Mouse (Mus musculus) kidney, postnatal 0 days (tissue): ENCODE results near the gene Slc30a4. TPM values are rescaled to one million over a fixed set of nuclear protein-coding genes. Genes with fewer than 3 reads are reported as not detected.

Experiments
- ATAC-seq: fragments of 200-750 bp; cut with Nextera tagmentation; replicated peaks from 2 replicates; pipeline ENCODE4 v1.8.0; 2017; ENCODE audit warnings: low read depth, moderate number of reproducible peaks, moderate TSS enrichment, moderate library complexity; ENCODE audit not compliant: low FRiP score
- DNase-seq: peaks from one replicate; pipeline ENCODE4 v3.0.0-alpha.2; 2016; ENCODE audit warnings: low spot score
- H3K27ac ChIP-seq: fragments of 300-500 bp; sonication (generic); 2 replicates; pipeline ENCODE4 v1.5.1; 2014; ENCODE audit warnings: mild to moderate bottlenecking
- H3K27me3 ChIP-seq: fragments of 300-500 bp; sonication (generic); 2 replicates; pipeline ENCODE4 v1.6.1; 2014; ENCODE audit warnings: low read length, mixed read lengths; ENCODE audit not compliant: insufficient read depth
- H3K36me3 ChIP-seq: fragments of 300-500 bp; sonication (generic); 2 replicates; pipeline ENCODE4 v1.6.1; 2014; ENCODE audit warnings: low read length, mixed read lengths; ENCODE audit not compliant: insufficient read depth
- H3K4me1 ChIP-seq: fragments of 300-500 bp; sonication (generic); replicated peaks from 2 replicates; pipeline ENCODE4 v1.6.1; 2014; ENCODE audit warnings: antibody characterized with exemption, low read length, mixed read lengths; ENCODE audit not compliant: insufficient read depth
- H3K4me2 ChIP-seq: fragments of 300-500 bp; sonication (generic); 2 replicates; pipeline ENCODE4 v1.6.1; 2014; ENCODE audit warnings: mild to moderate bottlenecking, low read length, moderate library complexity, mixed read lengths
- H3K4me3 ChIP-seq: fragments of 300-500 bp; sonication (generic); replicated peaks from 2 replicates; pipeline ENCODE4 v1.5.1; 2014; ENCODE audit warnings: low read depth, low read length
- H3K9ac ChIP-seq: fragments of 300-500 bp; sonication (generic); 2 replicates; pipeline ENCODE4 v1.6.1; 2014; ENCODE audit warnings: low read depth, low read length
- H3K9me3 ChIP-seq: fragments of 300-500 bp; sonication (generic); replicated peaks from 2 replicates; pipeline ENCODE4 v1.6.1; 2016; ENCODE audit warnings: low read length, inconsistent platforms, mixed read lengths
- CTCF ChIP-seq: IDR thresholded peaks from 2 replicates; pipeline ENCODE4 v1.5.1; 2016; ENCODE audit warnings: antibody characterized with exemption, low read depth, mild to moderate bottlenecking, moderate library complexity
- WGBS: fragments of 180-500 bp; shearing (Covaris S2); extraction: QIAGEN DNeasy Blood & Tissue Kit; methylation state at CpG from one replicate; pipeline ENCODE4 v1.1.7; 2014; 5-methylcytosine and 5-hydroxymethylcytosine counted together
- polyA plus RNA-seq: library from polyadenylated mRNA; unstranded; fragments of >200 nt; fragmentation: Nextera tagmentation; extraction: Ambion mirVana; gene quantifications from 2 replicates; pipeline ENCODE4 v1.2.1, GENCODE M21; 2015

Gene Slc30a4
- polyA plus RNA-seq, 1 experiment from 2014 or later, result 7.9 TPM

- Histone ChIP-seq H3K27me3 (no peaks in the 10 kb centered on the region), H3K27ac (no peak overlapping the region), H3K9me3 (peaks cover 11% of the 10 kb centered on the region), H3K36me3 (peaks cover 4% of the 10 kb centered on the region; the same call in 1 of the 2 replicates), H3K4me3 (no peak overlapping the region), H3K4me2 (no peak overlapping the region), H3K4me1 (no peaks in the 10 kb centered on the region), H3K9ac (no peak overlapping the region)
- WGBS, result 79% methylated on average over 2 of the region's 2 CpGs
- TF ChIP-seq CTCF, result no peak
- no peak for DNase-seq
- ATAC-seq, result no peak
Observed at GRCm38 (mm10) chr2:122682520-122682919, 19.9 kb downstream of the Slc30a4 start.

GRCm38 (mm10) chr2:122681379-122682137, 20.9 kb downstream of the Slc30a4 start:
- TF ChIP-seq CTCF, result no peak
- H3K27ac ChIP-seq, result no peak overlapping the region
- H3K27me3 ChIP-seq, result no peaks in the 10 kb centered on the region
- no peak overlapping the region for H3K4me2 ChIP-seq
- no peak overlapping the region for H3K4me3 ChIP-seq
- no peaks in the 10 kb centered on the region for H3K4me1 ChIP-seq
- DNase-seq (peak; percentile 16), ATAC-seq (no peak)
- no peak overlapping the region for H3K9ac ChIP-seq
- 89% methylated on average over 5 of the region's 5 CpGs for WGBS
- H3K36me3 ChIP-seq, result peaks cover 4% of the 10 kb centered on the region; the same call in 1 of the 2 replicates
- peaks cover 11% of the 10 kb centered on the region for H3K9me3 ChIP-seq

GRCm38 (mm10) chr2:122675126-122675525, 27.3 kb downstream of the Slc30a4 start:
- no peak overlapping the region for H3K27ac ChIP-seq
- H3K27me3 ChIP-seq, result no peaks in the 10 kb centered on the region
- H3K4me3 ChIP-seq, result no peak overlapping the region
- no peak for TF ChIP-seq CTCF
- H3K4me1 ChIP-seq, result no peaks in the 10 kb centered on the region
- 93% methylated on average over 2 of the region's 2 CpGs for WGBS
- no peak for DNase-seq
- H3K4me2 ChIP-seq, result no peak overlapping the region
- H3K36me3 ChIP-seq, result no peaks in the 10 kb centered on the region
- ATAC-seq, result no peak
- no peak overlapping the region for H3K9ac ChIP-seq
- H3K9me3 ChIP-seq, result no peaks in the 10 kb centered on the region

GRCm38 (mm10) chr2:122672841-122673240, 29.6 kb downstream of the Slc30a4 start:
- DNase-seq (no peak), ATAC-seq (no peak)
- Histone ChIP-seq H3K27me3 (no peaks in the 10 kb centered on the region), H3K27ac (no peak overlapping the region), H3K4me1 (no peaks in the 10 kb centered on the region), H3K4me3 (no peak overlapping the region), H3K9ac (no peak overlapping the region), H3K36me3 (no peaks in the 10 kb centered on the region), H3K4me2 (no peak overlapping the region), H3K9me3 (no peaks in the 10 kb centered on the region)
- 65% methylated on average over 5 of the region's 5 CpGs for whole genome bisulfite sequencing
- TF ChIP-seq CTCF, result no peak

- H3K4me2 ChIP-seq, result no peak overlapping the region
- TF ChIP-seq CTCF, result no peak
- H3K27me3 ChIP-seq, result no peaks in the 10 kb centered on the region
- H3K36me3 ChIP-seq, result no peaks in the 10 kb centered on the region
- no peaks in the 10 kb centered on the region for H3K9me3 ChIP-seq
- no peaks in the 10 kb centered on the region for H3K4me1 ChIP-seq
- 76% methylated on average over 5 of the region's 5 CpGs for WGBS
- H3K9ac ChIP-seq, result no peak overlapping the region
- no peak for DNase-seq
- no peak overlapping the region for H3K27ac ChIP-seq
- no peak for ATAC-seq
- no peak overlapping the region for H3K4me3 ChIP-seq
Observed at GRCm38 (mm10) chr2:122671714-122672113, 30.7 kb downstream of the Slc30a4 start.

GRCm38 (mm10) chr2:122667856-122668255, 34.6 kb downstream of the Slc30a4 start:
- Histone ChIP-seq H3K27ac (no peak overlapping the region), H3K9ac (no peak overlapping the region), H3K4me1 (no peaks in the 10 kb centered on the region), H3K4me2 (no peak overlapping the region), H3K27me3 (no peaks in the 10 kb centered on the region), H3K36me3 (no peaks in the 10 kb centered on the region), H3K4me3 (no peak overlapping the region), H3K9me3 (no peaks in the 10 kb centered on the region)
- WGBS, result 39% methylated on average over 5 of the region's 5 CpGs
- peak; percentile 75 for TF ChIP-seq CTCF
- DNase-seq, result peak; percentile 73
- ATAC-seq, result no peak
